Mouse (Mus musculus): Measurements from ENCODE around the gene Vipas39. TPM values are rescaled to one million over a fixed set of nuclear protein-coding genes. Genes with fewer than 3 reads are reported as not detected.

The Vipas39 gene
- 27.3 TPM for total RNA-seq (2023)

GRCm38 (mm10) chr12:87266108-87266826 is at the start of gene Vipas39, which contains the start of gene Ahsa1:
TSS of gene Vipas39 (minus strand) at chr12:87266256.
TSS of gene Ahsa1 (plus strand) at chr12:87266479.

GRCm38 (mm10) chr12:87299657-87300440 is 33.8 kb upstream of the Vipas39 start, which contains the start of gene Ism2:
TSS of gene Ism2 (minus strand) at chr12:87299705.

DNA sequence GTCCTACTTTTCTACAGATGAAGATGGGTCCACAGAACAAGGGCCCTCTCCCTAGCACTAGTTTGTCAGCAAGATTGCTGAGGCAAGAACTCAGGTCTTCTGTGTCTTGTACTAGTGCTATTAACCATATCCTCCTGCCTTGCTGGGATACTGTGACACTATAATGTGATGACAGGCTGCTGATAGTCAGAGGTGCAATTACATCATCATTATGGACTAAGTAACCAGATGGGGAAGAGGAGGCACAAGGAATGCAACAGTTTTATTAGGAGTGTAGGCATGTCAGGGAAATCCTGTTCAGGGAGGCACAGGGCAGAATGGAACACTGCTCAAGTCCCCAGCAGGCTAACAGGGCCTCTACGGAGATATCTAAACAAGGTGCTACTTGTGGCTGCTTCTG is 27.4 kb downstream of the Vipas39 start, which contains the start of gene Noxred1:
TSS of gene Noxred1 (minus strand) at position 101 of the 400 bp plus-strand sequence.

DNA sequence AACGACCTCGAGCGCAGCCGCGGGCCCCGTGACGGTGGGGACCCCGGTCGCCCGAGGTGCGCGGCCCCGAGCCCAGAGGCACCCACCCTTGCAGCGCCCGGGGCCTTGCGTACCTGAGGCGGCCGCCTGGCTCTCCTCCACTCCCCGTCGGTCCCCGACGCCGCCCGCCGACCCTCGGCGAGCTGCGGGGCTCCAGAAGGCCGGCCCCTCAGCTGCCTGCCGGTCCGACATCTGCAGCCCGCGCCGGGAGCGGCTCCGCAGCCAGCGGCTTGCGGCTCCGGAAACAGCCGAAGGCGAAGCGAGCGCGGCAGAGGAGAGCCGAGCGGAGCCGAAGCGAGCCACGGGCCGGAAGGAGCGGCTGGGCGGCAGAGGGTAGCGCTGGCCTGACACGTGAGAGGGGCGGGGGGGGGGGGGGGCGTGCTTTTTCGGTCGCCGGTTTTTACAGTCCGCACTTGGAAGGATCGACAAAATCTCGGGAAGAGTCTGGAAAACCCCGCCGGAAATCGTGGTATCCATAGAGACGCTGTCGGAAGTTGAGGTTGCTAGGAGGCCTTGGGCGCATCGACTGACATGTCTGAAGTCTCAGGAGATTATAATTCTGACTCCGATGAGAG is 66.0 kb downstream of the Vipas39 start, which contains the start of gene Tmed8:
TSS of gene Tmed8 (minus strand) at position 482 of the 614 bp plus-strand sequence.

GRCm38 (mm10) chr12:87199206-87199972 is 66.7 kb downstream of the Vipas39 start, which contains the start of gene Samd15:
TSS of gene Samd15 (plus strand) at chr12:87199723.

Other genes with a start within 250 kb of the Vipas39 start
- gene Tmem63c, start 244.9 kb downstream of the Vipas39 start, total RNA-seq (2023), result not detected
- 0.77 TPM for gene Ngb, start 163.7 kb downstream of the Vipas39 start, total RNA-seq (2023)
- 13.7 TPM for gene Gstz1, start 119.1 kb downstream of the Vipas39 start, total RNA-seq (2023)
- 6.8 TPM for gene Pomt2, start 118.3 kb downstream of the Vipas39 start, total RNA-seq (2023)
- gene Samd15, start 66.5 kb downstream of the Vipas39 start, total RNA-seq (2023), result 1.8 TPM
- 13.7 TPM for gene Tmed8, start 65.8 kb downstream of the Vipas39 start, total RNA-seq (2023)
- gene Noxred1, start 27.5 kb downstream of the Vipas39 start, total RNA-seq (2023), result 1.6 TPM
- 104 TPM for gene Ahsa1, start 223 bp upstream of the Vipas39 start, total RNA-seq (2023)
- not detected for gene Ism2, start 33.4 kb upstream of the Vipas39 start, total RNA-seq (2023)
- gene Sptlc2, start 122.1 kb upstream of the Vipas39 start, total RNA-seq (2023), result 82.5 TPM
- gene Slirp, start 177.6 kb upstream of the Vipas39 start, total RNA-seq (2023), result 30.9 TPM
- 97.2 TPM for gene Alkbh1, start 177.8 kb upstream of the Vipas39 start, total RNA-seq (2023)
- 87.4 TPM for gene Snw1, start 206.0 kb upstream of the Vipas39 start, total RNA-seq (2023)
- gene Gm5788, start 228.5 kb upstream of the Vipas39 start, total RNA-seq (2023), result not detected
- not detected for gene Gm8300, start 248.1 kb upstream of the Vipas39 start, total RNA-seq (2023)